Mouse (Mus musculus) urinary bladder, adult 18-20 months (tissue): ENCODE results near the gene Stum.

ENCODE experiments used
- DNase-seq, 2 experiments: peaks; one replicate each; pipeline ENCODE4 v3.0.0; 2022; ENCODE audit warnings: low spot score in 2 of 2, mixed read lengths in 2 of 2

The Stum gene

DNA sequence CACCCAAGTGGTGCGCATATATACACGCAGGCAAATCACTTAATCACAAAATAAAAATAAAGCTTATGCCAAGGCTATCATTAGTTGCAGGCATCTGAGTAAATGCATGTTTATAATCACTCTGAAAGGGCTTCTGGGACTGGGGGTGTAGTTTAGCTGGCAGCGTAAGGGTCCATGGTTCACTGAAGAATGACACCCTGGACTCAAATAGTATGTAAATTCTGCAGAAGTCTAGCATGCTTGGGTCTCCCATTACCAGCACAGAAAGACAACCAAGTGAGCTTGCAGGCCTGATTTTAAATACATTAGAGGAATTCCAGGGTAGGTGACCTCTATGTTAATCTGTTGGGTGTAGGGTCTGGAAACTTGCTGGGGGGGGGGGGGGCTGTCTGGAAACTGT lies 16.5 kb upstream of the Stum start:
- DNase-seq = no peak

DNA sequence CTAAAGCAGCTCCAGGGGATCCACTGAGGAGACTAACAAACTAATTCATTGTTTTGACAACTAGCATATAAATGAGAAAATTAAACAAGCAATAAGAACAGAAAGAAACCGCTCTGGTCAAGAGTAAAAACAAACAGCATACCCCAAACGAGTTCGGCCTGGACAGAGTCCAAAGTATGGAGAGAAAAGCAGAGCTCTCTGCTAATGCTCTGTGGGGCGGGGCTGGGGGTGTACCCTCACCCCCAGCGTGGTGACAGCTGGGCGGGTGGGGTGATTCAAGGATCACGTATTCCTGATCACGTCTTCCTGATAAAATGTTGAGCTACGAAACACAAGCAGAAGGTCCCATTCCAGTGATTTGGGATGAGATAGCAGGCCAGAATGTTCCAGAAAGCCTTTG lies 9.5 kb upstream of the Stum start:
- DNase-seq = no peak

DNA sequence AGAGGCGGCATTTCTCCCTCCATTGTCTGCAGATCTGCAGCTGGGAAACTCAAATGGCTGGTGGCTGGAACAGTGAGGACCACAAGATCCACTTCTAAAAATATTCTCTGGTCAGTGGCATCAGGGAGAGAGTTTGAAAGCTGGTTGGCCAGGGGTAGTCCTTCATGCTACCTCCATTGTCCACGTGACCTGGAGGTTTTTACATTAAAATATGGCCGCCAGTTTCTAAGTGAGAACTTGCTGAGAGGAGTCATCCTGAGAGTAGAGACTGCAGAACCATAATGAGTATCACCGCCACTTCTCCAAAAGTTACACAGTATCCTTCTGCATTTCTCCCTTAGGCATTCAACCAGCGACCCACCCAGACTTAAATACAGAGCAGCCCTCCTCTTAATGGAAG lies 2.0 kb upstream of the Stum start:
- no peak for DNase-seq

DNA sequence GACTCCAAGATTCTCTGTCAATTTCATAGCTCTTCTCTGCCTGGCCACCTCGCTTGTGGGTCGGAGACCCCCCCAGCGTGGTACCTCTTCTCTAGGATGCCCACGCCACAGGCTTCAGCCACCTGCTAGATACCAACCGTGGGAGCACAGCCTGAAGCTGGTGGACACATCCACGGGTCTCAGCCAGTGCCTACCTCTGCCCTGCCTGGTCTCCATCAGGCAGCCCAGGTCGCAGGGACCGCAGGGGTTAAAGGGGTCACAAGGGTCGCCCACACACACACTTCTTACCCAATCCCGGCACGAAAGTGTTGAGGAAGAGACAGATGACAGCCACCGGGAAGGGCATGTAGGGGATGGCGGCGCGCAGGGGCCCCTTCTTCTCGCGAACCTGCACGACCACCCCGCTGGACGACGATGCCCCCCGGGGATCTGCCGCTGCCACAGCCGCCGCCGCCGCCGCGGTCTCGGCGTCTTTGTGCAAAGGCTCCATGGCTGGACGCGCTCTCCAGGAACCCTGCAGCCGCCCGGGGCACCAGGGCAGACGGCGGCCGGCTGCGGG lies 385 bp downstream of the Stum start:
- DNase-seq = no peak

DNA sequence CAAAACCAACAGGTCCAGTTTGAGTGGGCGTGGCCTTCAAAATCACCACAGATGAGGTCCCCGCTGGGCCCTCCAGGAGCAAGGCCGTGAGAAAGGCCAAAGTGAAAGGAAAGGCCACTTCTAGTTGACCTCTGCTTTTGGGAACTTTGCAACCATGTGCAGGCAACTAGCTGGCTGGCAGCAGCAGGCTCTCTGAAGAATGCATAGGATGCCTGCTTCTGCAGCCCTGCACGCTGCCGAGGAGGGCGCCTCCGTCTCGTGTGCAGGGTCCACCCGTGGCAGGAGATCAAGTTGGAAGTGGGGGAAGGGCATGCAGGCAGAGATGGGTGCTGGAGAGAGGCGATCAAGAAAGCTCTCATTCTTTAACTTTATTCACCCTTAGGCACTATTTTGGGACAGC lies 1.3 kb downstream of the Stum start:
- no peak for DNase-seq

DNA sequence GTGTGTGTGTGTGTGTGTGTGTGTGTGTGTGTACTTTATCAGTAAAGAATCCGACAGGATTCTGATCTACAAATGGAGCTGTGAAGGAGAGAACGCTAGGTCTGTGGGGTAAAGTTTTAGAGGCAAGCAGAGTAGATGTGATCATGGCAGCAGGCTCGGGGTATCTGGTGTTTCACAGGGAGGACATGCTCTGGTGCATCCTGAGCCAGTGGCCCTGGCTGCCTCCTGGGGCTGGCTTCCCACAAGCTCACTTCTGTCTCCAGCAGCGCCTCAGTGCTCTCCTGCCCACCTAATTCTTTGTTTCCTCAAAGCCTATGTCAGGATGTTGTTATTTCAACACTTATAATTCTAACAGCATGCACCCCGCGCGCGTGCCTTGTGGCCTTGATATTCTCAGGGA lies 2.0 kb downstream of the Stum start:
- no peak for DNase-seq

DNA sequence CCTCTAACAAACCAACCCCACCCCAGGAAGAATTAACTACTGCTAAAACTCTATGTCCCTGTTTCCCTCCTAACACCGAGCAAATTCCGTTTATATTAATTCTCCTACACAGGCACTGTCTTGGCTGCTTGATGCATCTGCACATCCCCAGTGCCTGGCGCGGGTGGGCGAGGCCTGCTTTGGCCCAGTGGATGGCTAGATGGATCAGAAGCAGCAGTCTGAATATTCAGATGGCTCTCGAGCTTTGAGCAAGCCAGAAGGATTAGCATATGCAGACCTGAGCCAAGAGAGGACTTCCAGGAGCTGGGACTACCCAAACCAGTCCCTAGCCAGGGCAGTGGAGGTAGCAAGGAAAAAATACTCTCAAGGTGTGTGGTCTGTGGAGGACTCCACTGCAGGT lies 3.0 kb downstream of the Stum start:
- DNase-seq = no peak

DNA sequence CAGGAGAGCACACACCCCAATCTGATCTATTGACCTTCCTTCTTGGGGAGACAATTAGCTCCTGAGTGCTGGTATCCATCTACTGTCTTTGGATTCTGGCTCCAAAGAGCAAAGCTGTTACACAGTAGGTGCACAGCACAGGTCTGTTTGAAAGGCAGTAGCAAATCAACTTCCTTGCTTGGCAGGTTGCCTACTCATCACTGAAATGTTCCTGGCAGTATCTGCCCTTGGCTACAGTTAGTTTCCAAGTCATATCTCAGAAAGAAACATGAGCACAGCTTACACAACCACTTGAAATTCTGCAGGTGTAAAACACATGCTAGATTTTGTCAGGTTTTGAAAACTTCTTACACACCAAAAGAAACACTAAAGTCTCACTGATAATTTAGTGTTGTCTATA lies 9.7 kb downstream of the Stum start:
- DNase-seq = no peak

DNA sequence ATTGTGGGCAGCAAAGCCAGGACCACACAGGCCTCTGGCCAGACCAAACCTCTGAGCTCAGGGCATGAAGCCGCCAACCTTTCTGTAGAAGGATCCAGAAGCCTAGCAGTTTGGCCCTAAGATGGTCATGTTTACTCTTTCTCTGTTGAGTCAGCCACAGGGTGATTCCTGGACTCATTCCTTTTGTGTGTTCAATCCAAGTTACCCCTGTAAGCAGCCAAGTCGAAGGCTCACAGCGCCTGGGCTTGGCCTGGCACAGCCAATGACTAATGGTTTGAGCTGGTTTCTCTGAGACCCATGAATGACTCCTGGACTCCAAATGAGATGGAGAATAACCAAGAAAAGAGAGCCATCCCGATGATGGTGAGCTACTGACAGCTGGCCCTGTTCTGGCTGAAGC lies 15.3 kb downstream of the Stum start:
- no peak for DNase-seq

DNA sequence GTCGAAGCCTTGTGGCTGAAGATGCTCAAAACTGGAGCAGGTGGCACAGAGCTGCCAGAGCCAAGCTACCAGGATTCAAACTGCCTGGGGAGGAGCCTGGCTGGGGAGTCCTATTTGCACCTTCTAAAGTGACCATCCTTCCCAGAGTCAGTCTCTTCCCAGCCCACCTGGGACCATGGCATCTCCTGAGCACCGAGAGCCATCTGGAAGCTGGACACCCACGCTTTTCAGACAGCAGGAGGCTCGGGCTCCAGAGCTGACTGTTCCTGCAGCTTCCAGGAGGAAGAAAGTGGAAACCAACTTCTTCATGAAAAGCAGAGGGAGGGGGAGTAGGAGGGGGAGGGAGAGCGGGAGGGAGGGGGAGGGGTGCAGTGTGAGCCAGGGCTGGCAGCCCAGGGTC lies 17.7 kb downstream of the Stum start:
- no peak for DNase-seq

DNA sequence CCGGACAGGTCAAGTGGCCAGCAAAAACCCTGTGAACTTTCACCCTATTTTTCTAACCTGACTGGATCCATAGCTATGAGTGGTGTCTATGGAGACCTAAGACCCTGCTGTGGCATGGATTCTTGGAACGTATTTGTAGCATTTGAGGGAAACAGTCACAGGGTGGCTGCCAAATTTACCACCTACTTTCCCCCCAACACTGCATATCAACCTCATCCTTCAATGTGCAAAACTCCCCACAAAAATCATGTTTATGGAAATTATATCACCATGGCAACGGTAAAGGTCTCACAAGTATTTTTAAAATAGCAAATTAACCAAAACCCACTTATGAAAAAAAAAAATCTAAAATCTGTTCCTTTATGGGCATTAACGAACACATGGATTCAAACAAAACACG lies 18.9 kb downstream of the Stum start:
- DNase-seq = no peak

DNA sequence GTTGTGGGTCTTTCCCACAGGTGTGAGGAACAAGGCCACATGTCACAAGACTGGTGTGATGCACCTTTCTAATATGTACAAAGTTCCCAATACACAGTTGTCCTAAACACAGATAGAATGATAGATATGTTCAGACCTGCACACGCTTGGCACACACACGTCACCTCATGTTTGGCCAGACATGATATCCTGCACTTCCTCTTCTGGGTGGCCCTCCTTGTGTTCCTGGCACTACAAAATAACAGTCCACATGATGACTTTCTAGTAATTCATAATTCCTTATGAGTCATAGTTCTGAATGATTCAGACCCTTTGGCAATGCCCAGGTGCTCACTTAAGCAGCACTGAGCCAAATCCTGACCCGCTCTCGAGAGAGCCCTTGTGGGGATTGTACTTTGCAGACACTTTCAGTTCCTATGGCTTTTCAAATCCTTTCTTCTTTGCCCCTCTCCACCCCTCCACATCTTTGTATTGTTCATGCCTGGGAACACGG lies 20.3 kb downstream of the Stum start:
- no peak for DNase-seq

DNA sequence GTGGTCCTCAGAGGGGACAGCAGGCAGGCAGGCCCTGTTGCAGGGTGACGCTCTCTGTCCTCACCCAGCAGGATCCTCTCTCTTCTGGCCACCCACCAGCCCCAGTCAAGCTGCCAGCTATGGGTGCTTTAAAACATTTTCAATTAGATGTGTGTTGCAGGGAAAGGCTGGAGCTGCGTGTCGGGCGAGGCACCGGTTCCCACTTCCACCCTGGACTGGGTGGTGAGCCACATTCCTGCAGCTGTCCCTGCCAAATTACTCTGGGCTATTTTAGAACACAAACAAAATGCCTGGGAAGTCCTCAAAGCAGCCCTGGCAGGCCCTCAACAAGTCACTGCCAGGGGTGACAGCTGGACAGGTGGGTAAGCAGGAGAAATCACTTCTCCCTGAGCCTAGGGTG lies 20.9 kb downstream of the Stum start:
- DNase-seq = no peak

DNA sequence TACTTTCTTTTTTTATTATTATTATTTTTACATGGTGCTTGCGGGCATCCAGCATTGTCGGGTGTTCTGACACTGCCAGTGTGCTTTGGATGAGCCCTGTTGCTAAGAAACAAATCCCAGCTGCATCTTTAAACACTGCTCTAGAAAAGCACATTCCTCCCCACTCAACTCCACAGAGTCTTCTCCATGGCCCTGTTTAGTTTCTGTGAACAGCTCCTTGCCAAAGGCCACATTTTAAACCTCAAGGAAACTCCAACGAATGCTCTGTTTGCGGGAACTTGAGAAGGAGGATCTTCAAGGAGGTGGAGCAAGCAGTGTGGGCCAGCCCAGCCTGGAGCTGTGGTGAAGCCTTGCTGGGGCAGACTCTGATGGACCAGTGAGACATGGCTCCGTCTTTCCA lies 22.6 kb downstream of the Stum start:
- no peak for DNase-seq

DNA sequence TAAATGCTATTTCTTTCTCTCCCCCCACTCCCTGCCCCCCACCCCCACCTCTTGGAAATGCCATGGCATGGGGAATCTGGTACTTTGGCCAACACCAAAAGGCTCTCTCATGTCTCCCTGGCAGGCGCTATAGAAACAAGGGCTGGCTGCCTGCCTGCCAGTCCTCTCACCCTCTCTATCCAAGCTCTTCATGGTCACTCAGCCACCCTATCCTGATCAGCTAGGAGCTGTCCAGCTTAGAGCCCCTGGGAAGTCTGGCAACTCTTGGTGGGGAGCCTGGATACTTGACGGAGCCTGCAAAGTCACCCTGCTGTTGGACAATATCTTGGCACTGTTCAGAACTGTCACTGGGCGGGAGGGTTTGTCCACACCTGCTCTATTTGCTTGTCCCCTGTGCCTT lies 24.6 kb downstream of the Stum start:
- DNase-seq = no peak

DNA sequence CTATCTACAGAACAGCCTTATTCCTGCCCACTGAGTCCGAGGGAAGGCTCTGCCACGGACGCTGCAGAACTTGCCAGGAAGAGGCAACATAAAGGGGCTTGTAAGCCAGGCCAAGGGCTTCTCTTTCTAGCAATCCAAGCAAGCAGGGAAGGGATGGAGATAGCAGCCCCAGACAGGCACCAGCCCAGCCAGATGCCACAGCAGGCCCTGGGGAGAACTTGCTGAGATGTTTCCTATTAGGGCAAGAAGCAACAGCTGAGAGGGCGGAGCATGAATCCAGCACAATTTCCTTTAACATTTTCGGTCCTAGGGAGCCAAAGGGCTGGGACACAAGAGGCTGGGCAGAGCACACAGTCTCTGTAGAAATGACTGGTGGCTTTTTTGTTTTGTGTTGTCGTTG lies 25.0 kb downstream of the Stum start:
- no peak for DNase-seq

DNA sequence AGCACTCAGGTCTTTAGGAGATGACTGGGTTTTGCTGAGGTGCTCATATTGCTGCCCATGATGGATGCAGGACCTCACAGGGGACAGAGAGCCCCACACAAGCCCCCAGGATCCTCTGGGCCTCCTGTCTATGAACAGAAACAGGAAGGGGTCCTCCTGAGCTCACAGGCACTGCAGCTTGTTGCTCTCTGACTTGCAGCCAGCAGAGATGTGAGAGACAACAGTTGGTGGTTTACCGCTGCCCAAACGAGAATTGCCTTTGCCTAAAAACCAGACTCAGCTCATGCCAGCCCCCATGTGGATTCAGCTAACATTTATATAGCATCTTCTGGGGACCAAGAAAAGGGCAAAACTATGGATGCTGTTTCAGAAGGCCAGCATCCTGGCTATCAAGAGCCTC lies 33.7 kb downstream of the Stum start:
- DNase-seq = no peak

DNA sequence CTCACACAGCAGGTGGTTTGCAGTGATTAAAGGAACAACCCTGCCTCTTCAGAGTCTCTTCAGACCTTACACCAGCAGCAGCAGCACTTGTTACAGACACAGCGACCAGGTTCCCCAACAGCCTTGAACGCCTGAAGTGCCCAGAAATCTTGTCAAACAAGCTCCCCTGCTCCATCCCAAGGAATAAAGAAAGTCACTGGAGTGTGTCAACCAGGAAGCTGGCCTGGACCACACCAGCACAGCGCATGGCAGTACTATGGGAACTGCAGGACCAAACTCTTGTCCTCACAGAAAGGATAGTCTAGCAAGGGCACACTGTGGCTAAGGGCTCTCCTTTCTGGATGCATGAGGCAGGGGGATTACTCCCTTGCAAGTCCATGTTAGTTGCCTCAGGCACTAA lies 38.9 kb downstream of the Stum start:
- DNase-seq = no peak

DNA sequence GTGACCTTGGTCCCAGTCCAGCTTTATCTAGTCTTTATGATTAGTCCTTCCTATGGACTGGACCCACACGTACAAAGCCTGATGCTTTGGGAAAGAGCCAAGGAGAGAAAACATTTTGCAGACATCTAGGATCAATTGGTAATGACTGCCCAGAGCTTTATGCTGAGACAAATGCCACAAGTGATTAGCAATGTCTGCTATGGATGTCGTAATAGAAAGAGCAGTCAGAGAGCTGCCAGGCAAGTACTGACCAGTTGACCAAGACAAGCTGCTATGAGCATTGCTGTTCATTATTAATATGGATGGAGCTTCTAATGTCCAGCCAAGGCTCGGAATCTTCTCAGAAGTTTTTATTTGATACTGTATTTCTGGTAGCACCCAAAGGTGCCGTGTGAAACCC lies 43.8 kb downstream of the Stum start:
- DNase-seq = no peak

DNA sequence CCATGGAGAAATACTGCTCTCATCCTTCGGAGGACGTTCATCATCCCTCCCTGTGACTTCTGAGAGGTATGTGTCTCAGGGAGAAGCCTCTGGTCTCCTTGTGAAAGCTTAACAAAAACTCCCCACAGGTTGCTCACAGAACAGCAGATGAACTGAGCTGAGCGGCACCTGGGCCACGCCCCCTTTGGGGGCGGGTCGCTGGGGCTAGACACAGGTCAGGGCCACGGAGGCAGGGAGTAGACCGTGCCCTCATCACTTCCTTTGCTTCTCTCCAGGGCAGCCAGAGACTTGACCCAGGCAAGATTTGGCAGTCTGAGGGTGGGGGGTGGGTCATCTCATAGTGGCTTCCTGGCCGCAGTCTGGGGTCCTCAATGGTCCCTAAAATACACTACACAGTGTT lies 48.4 kb downstream of the Stum start:
- DNase-seq = no peak

DNA sequence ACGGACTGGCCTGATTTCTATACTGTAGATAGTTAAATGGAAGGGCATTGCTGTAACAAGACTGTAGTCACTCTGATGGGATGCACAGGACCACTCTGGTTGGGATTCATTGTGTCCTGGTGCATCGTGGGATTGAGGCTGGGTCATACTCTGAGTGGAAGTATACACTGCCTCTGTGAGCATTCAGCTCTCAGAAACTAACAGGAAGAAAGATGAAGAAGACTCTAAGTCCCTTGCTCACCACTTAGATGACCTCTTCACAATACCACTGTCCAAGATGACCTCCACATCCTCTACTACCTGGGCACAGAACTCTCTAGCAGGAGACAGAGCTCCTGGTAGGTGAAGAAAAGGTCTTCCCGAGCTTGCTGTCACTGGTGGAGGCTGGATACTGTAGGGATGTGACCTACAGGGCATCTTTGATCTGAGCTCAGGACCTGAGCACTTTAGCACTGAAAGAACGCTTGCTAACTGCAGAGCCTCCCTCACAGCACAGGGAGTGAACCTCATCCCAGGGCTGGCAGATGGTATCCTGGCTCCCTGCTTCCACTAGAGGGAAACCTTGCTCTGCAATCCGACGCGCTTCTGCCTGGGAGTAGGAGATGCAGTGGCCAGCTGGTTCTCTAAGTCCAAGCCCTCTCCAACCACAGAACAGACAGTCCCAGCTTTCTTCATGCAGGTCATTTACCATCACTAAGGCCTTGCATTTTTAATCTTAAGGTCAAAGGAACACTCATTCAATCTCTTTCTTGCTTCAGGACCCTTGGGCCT lies 49.3 kb downstream of the Stum start:
- DNase-seq = peak in 1 of 2 experiments; percentile 29

DNA sequence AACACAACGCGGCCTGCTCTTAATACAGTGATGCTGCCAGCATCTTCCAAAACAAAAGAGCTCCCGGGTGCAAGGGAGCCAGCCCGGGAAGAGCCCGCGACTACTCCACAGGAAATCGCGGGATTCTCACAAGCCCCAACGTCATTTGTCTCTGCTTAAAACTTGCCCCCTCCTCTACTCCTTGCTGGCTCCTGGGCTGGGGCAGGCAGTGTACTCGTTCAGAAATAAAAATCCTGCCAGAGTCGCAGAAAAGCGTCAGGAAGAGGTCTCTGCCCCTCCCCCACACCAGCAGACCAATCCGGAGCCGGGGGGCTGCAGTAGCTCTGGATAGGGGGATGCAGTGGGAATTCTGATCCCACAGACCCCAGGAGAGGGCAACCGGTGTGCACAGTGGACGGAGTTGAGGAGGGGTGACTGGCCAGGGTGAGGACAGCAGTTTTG lies 50.2 kb downstream of the Stum start:
- no peak for DNase-seq

DNA sequence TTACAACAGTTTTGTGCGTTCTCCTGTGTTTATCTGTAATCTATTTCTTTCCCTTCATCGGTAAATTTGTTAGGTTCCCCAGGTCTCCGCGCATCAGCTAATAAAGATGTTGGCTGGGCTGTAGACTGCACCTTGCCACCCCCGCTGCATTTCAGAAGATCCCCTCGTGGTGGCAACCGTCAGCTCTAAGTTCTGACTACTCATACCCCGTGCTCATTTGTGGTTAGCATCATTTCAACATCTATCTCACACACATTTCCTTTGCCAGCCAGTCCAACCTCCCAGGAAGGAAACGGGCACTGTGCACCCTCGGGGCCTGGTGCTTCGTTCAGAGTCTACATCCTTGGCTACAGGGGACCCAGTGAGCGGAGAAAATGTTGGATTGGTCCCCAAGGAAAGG lies 51.5 kb downstream of the Stum start:
- no peak for DNase-seq

DNA sequence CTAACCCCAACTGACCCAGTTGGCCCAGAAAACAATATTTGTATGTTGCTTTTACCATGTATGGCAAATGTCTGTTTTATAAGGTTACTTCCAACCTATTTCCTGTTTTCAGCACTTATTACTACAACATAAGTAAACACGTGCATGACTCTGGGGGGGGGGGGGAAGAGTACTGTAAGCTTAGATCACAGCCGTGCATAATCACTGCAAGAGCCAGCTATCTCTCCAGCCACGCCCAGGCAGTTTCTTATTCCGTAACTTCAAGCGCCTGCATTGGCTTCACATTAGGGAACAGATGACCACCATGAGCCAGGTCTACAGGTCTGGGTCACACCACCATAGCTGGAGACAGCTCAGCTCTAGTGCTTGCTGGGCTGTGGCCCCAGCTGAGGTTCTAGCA lies 53.5 kb downstream of the Stum start:
- no peak for DNase-seq
